Mouse (Mus musculus) intestine, embryonic 16.5 days (tissue): ENCODE measurements at regions not wholly inside any gene's neighbourhood (a gene's known extent, or its start where the extent isn't known, plus 50 kb on each side); places are given as distances from the start of the nearest gene placed in this dataset.
A peak's percentile ranks its signal among the peaks of the same experiment; 100 is the strongest.
"Not testable (repeated sequence)": the region's sequence is repeated elsewhere in the genome, so short reads cannot be mapped to it uniquely, and the experiment has no call there.

Experiments used
- ATAC-seq: fragments of 200-750 bp; cut with Nextera tagmentation; 2 replicates; pipeline ENCODE4 v1.8.0; 2017; ENCODE audit warnings: moderate TSS enrichment, moderate library complexity
- H3K27ac ChIP-seq: fragments of 300-500 bp; sonication (generic); 2 replicates; pipeline ENCODE4 v1.5.1; 2014; ENCODE audit warnings: mild to moderate bottlenecking, low read length
- H3K27me3 ChIP-seq: fragments of 300-500 bp; sonication (generic); replicated peaks from 2 replicates; pipeline ENCODE4 v1.6.1; 2014; ENCODE audit warnings: low read length, control low read depth, mixed read lengths; ENCODE audit not compliant: control insufficient read depth, insufficient read depth
- H3K36me3 ChIP-seq: fragments of 300-500 bp; sonication (generic); 2 replicates; pipeline ENCODE4 v1.6.1; 2014; ENCODE audit warnings: low read length, control low read depth; ENCODE audit not compliant: control insufficient read depth, insufficient read depth
- H3K4me1 ChIP-seq: fragments of 300-500 bp; sonication (generic); 2 replicates; pipeline ENCODE4 v1.6.1; 2014; ENCODE audit warnings: low read length, control low read depth, mixed read lengths; ENCODE audit not compliant: control insufficient read depth, insufficient read depth
- H3K4me2 ChIP-seq: fragments of 300-500 bp; sonication (generic); 2 replicates; pipeline ENCODE4 v1.6.1; 2014; ENCODE audit warnings: low read depth, low read length, control low read depth
- H3K4me3 ChIP-seq: fragments of 300-500 bp; sonication (generic); 2 replicates; pipeline ENCODE4 v1.5.1; 2014; ENCODE audit warnings: mild to moderate bottlenecking, low read length
- H3K9ac ChIP-seq: fragments of 300-500 bp; sonication (generic); 2 replicates; pipeline ENCODE4 v1.6.1; 2014; ENCODE audit warnings: low read depth, low read length
- H3K9me3 ChIP-seq: fragments of 300-500 bp; sonication (generic); 2 replicates; pipeline ENCODE4 v1.6.1; 2016; ENCODE audit warnings: low read length, control low read depth; ENCODE audit not compliant: control insufficient read depth
- WGBS: fragments of 180-500 bp; shearing (Covaris S2); extraction: QIAGEN DNeasy Blood & Tissue Kit; methylation state at CpG from one replicate; pipeline ENCODE4 v1.1.7; 2014; 5-methylcytosine and 5-hydroxymethylcytosine counted together

DNA sequence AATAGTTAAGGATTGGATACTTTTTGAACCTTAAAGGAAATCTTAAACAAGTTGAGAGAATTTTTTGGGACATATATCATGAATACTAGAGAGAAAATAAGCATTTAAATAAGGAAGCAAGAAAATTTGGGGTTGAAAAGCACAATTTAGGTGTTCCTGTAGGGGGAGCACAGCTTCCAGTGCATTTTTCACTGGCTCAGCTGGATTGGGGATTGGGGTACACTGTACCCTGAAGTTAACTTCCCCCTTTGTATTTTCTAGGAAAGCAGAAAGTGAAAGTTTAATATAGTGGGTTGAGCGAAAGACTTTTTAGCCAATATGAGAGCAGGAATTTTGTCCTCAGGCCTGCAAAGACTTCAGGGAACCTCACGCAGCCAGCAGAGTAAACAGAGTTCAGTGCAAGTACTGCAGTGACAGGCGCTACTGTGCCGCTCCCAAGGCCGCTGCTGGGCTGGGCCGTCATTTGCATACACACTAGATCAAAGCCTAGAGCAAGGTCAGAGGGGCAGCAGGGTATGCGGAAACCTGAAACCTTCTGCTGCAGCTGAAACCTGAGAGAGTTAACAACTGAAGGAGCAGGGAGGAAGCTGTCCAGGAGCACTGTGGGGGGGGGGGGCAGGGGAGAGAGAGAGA lies 1111.4 kb downstream of the H2al1n start:
- peak overlapping the region; percentile 14 for H3K4me3 ChIP-seq
- H3K4me2 ChIP-seq = peak overlapping the region; percentile 19; the same call in 1 of the 2 replicates
- H3K4me1 ChIP-seq = no peaks in the 10 kb centered on the region
- no peaks in the 10 kb centered on the region for H3K36me3 ChIP-seq
- no peaks in the 10 kb centered on the region for H3K27me3 ChIP-seq
- no peaks in the 10 kb centered on the region for H3K9me3 ChIP-seq
- 0 out of 2 replicates have a peak overlapping the region, but pooled peaks have one; percentile 14 for H3K9ac ChIP-seq
- no peak overlapping the region for H3K27ac ChIP-seq
- ATAC-seq = peak; percentile 100
- WGBS = 3% methylated on average over 7 of the region's 7 CpGs

DNA sequence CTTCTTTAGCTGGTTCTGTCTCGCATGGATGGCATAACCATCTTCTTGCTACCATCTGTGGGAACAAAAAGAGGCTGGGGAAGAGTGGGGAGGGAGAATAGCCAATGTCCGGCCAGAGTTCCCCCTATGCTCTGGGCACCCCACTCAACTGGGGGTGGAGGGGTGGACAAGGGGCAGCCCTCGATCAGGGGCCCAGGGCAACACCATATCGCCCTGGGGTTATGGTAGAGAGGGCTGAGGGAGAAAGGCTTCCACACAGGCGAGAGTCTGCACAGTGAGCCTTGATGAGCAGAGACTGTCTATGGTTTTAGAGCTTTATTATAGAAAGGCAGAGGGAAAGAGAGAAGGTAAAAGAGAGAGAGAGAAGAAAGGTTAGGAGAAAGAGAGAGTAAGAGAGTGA lies 1112.0 kb downstream of the H2al1n start:
- Histone ChIP-seq H3K9ac (no peak overlapping the region), H3K27ac (no peak overlapping the region), H3K4me3 (no peak overlapping the region), H3K4me2 (no peak overlapping the region), H3K36me3 (no peaks in the 10 kb centered on the region), H3K9me3 (no peaks in the 10 kb centered on the region), H3K27me3 (no peaks in the 10 kb centered on the region), H3K4me1 (no peaks in the 10 kb centered on the region)
- 41% methylated on average over 5 of the region's 5 CpGs for WGBS
- no peak; the same call in none of the 2 replicates for ATAC-seq

DNA sequence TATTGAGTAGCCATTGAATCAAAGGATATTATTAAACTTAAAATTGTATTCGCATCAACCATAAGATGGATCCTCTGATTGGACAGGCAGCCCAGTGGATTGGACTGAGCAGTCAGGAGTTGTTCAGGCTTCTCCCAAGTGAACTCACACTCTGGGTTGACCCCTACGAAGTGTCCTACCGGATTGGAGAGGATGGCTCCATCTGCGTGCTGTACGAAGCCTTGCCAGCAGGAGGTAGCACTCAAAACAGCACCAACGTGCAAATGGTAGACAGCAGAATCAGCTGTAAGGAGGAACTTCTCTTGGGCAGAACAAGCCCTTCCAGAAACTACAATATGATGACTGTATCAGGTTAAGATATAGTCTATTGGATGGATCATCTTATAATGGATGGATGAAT lies 1154.2 kb downstream of the H2al1n start:
- H3K36me3 ChIP-seq, H3K4me1 ChIP-seq, H3K9me3 ChIP-seq, H3K9ac ChIP-seq, H3K4me3 ChIP-seq, H3K27me3 ChIP-seq, H3K27ac ChIP-seq, ATAC-seq, H3K4me2 ChIP-seq: not testable (repeated sequence)
- WGBS = 84% methylated on average over 6 of the region's 6 CpGs
